In the genomic region with DNA sequence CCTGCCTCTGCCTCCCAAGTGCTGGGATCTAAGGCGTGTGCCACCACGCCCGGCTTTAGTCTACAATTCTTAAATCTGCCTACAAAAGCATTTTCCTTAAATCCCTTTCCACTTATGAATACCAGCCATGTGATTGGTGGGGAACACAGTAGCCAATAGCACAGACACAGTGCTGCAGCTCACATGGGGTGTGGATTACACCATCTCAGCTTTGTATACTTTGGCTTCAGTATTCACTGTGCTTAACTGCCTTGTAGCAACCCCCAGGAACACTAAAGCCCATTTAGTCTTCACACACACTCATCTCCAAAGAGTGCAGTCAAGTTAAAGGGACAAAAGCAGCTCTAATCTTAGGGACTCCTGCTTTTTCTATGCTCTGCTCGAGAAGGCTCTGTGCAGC, we compare ENCODE assay signal across 18 mouse cellular contexts.
"Had no signal": no experiment of that assay in that cellular context is flagged by ENCODE, and none has a peak within 500 bp of the region (broad histone marks: within the 10 kb centered on the region; RNA-seq: fewer than 3 reads in every experiment).

No protein-coding gene starts in this region.

- DNase-seq: kidney, adult 8-10 months; kidney, postnatal 10 days; kidney, postnatal 4 days; left cerebral cortex, postnatal 4 days; liver, embryonic 13.5 days; lung, adult 2 months; lung, postnatal 36 days; midbrain, embryonic 14.5 days; retina, postnatal 1 day; right cerebral cortex, postnatal 25 days; spleen, adult 18-20 months; thymus, postnatal 25 days had no signal

- H3K27me3 ChIP-seq: kidney, embryonic 15.5 days; limb, embryonic 12.5 days; limb, embryonic 15.5 days; liver, embryonic 13.5 days; neural tube, embryonic 13.5 days; stomach, embryonic 15.5 days had no signal

- H3K4me2 ChIP-seq: kidney, embryonic 15.5 days; limb, embryonic 12.5 days; limb, embryonic 15.5 days; liver, embryonic 13.5 days; midbrain, embryonic 11.5 days; neural tube, embryonic 13.5 days; stomach, embryonic 15.5 days had no signal

- H3K4me1 ChIP-seq: limb, embryonic 12.5 days; stomach, embryonic 15.5 days had no signal

- H3K27ac ChIP-seq: limb, embryonic 12.5 days; limb, embryonic 15.5 days; neural tube, embryonic 13.5 days; stomach, embryonic 15.5 days had no signal

- H3K4me3 ChIP-seq: kidney, embryonic 15.5 days; limb, embryonic 12.5 days; limb, embryonic 15.5 days; liver, embryonic 13.5 days; neural tube, embryonic 13.5 days; stomach, embryonic 15.5 days had no signal

- H3K9ac ChIP-seq: kidney, embryonic 15.5 days; limb, embryonic 12.5 days; limb, embryonic 15.5 days; liver, embryonic 13.5 days; neural tube, embryonic 13.5 days; stomach, embryonic 15.5 days had no signal

- H3K9me3 ChIP-seq: kidney, embryonic 15.5 days; limb, embryonic 12.5 days; limb, embryonic 15.5 days; liver, embryonic 13.5 days; neural tube, embryonic 13.5 days; stomach, embryonic 15.5 days had no signal
